Mouse (Mus musculus): ENCODE results near the gene Hist1h2ah.

The Hist1h2ah gene

DNA sequence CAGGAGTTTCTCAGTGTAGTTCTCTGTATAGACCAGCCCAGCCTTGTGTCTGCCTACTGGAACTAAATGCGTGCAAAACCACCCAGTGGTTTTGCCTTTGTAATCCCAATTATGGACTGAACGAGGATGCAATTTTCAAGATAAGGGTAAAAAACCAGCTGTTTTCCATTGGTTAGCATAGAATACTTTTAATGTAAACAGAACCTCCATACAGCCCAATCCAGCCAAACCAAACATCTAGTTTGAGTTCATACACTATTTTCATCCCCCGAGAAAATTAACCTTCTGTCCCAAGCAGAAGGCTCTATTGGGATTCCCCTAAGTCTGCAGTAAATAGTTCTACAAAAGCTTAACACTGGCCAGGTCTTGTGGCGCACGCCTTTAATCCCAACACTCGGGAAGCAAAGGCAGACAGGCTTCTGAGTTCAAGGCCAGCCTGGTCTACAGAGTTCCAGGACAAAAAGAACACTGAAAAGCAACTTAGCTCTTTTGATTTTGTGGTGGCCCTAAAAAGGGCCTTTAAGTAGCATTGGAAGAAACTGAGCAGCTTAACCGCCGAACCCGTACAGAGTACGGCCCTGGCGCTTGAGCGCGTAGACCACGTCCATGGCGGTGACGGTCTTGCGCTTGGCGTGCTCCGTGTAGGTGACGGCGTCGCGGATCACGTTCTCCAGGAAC, 5.2 kb upstream of the Hist1h2ah start:
- Histone ChIP-seq H3K9me3 (ENCODE audit: low read length) (no peaks in the 10 kb centered on the region), H3K4me1 (replicated peaks; ENCODE audit: low read depth, low read length) (peaks cover 52% of the 10 kb centered on the region), H3K27me3 (ENCODE audit: insufficient read depth, low read length) (no peaks in the 10 kb centered on the region), H3K4me3 (replicated peaks; ENCODE audit: low read length) (peak overlapping the region; percentile 80), H3K36me3 (ENCODE audit: insufficient read depth, low read length) (no peaks in the 10 kb centered on the region)
- TF ChIP-seq CTCF (conservative IDR thresholded peaks at IDR 0.05; ENCODE audit: low read length) (no peak), POU5F1 (IDR thresholded peaks at IDR 0.05; ENCODE audit: borderline replicate concordance, low read length) (no peak), NANOG (IDR thresholded peaks at IDR 0.05; ENCODE audit: borderline replicate concordance, low read length) (no peak)

DNA sequence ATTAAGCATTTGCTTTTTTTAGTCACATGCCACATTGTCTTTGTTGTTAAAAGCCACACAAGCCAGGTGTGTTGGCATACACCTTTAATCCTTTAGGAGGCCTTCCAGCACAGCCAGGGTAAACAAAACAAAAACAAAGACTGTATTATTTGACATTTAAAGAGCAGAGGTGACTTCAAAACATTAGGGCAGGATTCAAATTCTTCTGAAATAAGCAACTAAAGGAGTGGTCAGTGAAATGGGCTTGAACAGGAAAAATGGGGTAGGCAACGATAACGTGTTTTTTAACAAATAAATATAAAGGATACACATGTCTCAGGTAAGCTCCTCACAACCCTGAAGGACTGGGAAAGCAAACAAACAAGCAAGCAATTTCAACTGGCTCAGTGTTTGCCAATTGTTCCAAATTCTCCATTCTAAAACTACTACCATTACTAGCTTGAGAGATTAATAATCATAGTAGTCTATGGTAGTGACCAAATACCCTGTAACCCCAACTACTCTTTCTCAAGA, 4.6 kb upstream of the Hist1h2ah start:
- H3K9me3 ChIP-seq (ENCODE audit: low read length), result no peaks in the 10 kb centered on the region
- H3K4me1 ChIP-seq (replicated peaks; ENCODE audit: low read depth, low read length), result peaks cover 46% of the 10 kb centered on the region
- H3K4me3 ChIP-seq (replicated peaks; ENCODE audit: low read length), result peak overlapping the region; percentile 80
- no peaks in the 10 kb centered on the region for H3K36me3 ChIP-seq (ENCODE audit: insufficient read depth, low read length)
- no peaks in the 10 kb centered on the region for H3K27me3 ChIP-seq (ENCODE audit: insufficient read depth, low read length)
- TF ChIP-seq NANOG (IDR thresholded peaks at IDR 0.05; ENCODE audit: borderline replicate concordance, low read length) (no peak), CTCF (conservative IDR thresholded peaks at IDR 0.05; ENCODE audit: low read length) (no peak), POU5F1 (IDR thresholded peaks at IDR 0.05; ENCODE audit: borderline replicate concordance, low read length) (no peak)

DNA sequence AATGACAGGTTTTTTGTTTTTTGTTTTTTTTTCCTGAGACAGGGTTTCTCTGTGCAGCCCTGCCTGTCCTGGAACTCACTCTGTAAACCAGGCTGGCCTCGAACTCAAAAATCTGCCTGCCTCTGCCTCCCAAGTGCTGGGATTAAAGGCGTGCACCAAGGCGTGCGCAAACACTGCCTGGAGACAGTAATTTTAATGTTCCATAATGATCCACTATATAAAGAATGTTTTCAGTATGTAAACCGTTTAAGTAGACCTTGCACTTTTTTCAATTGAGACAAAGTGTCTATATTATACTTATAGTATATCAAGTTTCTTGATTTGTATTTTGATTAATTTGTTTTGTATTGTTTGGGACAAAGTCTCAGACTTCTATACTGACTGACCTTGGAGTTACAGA, 4.0 kb upstream of the Hist1h2ah start:
- no peaks in the 10 kb centered on the region for H3K27me3 ChIP-seq (ENCODE audit: insufficient read depth, low read length)
- H3K9me3 ChIP-seq (ENCODE audit: low read length), result no peaks in the 10 kb centered on the region
- H3K36me3 ChIP-seq (ENCODE audit: insufficient read depth, low read length), result no peaks in the 10 kb centered on the region
- peaks cover 41% of the 10 kb centered on the region for H3K4me1 ChIP-seq (replicated peaks; ENCODE audit: low read depth, low read length)
- H3K4me3 ChIP-seq (replicated peaks; ENCODE audit: low read length), result peak overlapping the region; percentile 80
- TF ChIP-seq NANOG (IDR thresholded peaks at IDR 0.05; ENCODE audit: borderline replicate concordance, low read length) (no peak), CTCF (conservative IDR thresholded peaks at IDR 0.05; ENCODE audit: low read length) (no peak), POU5F1 (IDR thresholded peaks at IDR 0.05; ENCODE audit: borderline replicate concordance, low read length) (no peak)

DNA sequence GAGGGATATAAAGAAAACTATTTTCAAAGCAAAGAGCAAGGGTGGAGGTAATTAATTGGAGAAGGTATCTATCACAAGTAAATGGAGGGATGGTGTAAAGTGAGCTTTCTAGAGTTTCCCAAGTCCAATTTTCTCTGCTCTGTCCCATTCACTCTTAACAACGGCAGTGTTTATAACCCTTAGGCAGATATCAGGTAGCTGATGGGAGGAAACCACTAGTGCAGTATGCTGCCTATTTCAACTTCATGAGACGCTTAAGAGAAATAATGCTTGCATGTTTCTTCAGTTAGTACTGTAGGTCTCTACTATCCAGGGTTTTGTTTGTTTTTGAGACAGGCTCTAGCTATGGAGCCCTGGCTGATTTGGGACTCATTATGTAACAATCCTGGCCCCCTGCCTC, 2.0 kb upstream of the Hist1h2ah start:
- Histone ChIP-seq H3K4me1 (replicated peaks; ENCODE audit: low read depth, low read length) (peaks cover 50% of the 10 kb centered on the region), H3K9me3 (ENCODE audit: low read length) (no peaks in the 10 kb centered on the region), H3K36me3 (ENCODE audit: insufficient read depth, low read length) (no peaks in the 10 kb centered on the region), H3K4me3 (replicated peaks; ENCODE audit: low read length) (0 out of 2 replicates have a peak overlapping the region, but pooled peaks have one; percentile 67), H3K27me3 (ENCODE audit: insufficient read depth, low read length) (no peaks in the 10 kb centered on the region)
- TF ChIP-seq CTCF (conservative IDR thresholded peaks at IDR 0.05; ENCODE audit: low read length) (no peak), POU5F1 (IDR thresholded peaks at IDR 0.05; ENCODE audit: borderline replicate concordance, low read length) (no peak), NANOG (IDR thresholded peaks at IDR 0.05; ENCODE audit: borderline replicate concordance, low read length) (no peak)

DNA sequence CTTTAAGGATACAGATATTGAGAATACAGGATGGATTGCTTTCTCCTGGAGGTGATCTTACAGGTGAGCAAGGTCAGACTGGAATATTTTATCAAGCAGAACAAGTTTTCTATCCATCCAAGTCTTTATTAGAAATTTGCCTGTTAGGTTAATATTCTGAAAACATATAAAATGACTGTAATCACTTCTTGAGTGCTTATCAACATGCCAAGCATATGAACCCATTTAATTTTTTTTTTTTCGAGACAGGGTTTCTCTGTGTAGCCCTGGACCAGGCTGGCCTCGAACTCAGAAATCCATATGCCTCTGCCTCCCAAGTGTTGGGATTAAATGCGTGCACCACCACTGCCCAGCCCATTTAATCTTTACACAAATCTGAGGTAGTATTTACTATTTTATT, 1.6 kb upstream of the Hist1h2ah start:
- H3K4me1 ChIP-seq (replicated peaks; ENCODE audit: low read depth, low read length), result peaks cover 50% of the 10 kb centered on the region
- no peak for TF ChIP-seq POU5F1 (IDR thresholded peaks at IDR 0.05; ENCODE audit: borderline replicate concordance, low read length)
- no peak for TF ChIP-seq NANOG (IDR thresholded peaks at IDR 0.05; ENCODE audit: borderline replicate concordance, low read length)
- no peak for TF ChIP-seq CTCF (conservative IDR thresholded peaks at IDR 0.05; ENCODE audit: low read length)
- H3K4me3 ChIP-seq (replicated peaks; ENCODE audit: low read length), result peak overlapping the region; percentile 67
- no peaks in the 10 kb centered on the region for H3K36me3 ChIP-seq (ENCODE audit: insufficient read depth, low read length)
- H3K27me3 ChIP-seq (ENCODE audit: insufficient read depth, low read length), result no peaks in the 10 kb centered on the region
- no peaks in the 10 kb centered on the region for H3K9me3 ChIP-seq (ENCODE audit: low read length)

DNA sequence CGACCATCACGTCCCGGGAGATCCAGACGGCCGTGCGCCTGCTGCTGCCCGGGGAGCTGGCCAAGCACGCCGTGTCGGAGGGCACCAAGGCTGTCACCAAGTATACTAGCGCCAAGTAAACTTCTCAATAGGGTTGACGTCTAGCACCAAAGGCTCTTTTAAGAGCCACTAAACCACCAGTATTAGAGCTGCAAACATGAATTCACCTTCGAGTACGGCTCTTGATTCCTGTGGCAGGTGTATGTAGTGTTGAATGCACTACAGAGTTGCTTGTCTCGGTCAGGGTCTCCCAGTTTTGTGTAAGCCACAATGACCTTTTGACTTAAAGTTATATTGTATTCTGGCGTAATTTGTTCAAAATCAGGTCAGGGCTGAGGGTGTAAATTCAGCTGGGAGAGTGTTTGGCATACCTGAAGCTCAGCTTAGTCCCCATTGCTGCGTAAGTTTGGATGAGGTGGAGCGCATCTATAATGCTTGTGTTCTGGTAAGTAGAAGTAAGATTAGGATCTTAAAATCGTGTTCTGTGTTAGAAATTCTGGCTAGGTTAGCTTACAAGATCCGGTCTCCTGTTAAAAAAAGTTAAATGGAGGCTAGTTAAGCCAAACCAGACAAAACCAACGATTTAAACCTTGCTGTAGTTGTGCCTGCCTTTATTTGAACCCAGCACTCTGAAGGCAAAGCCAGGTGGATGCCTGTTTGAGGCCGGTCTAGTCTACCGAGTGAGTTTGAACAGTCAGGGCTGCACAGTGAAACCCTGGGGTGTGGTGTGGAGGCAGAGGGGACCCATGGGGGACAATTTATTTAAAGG, 985 bp upstream of the Hist1h2ah start:
- Histone ChIP-seq H3K27me3 (ENCODE audit: insufficient read depth, low read length) (no peaks in the 10 kb centered on the region), H3K36me3 (ENCODE audit: insufficient read depth, low read length) (0 out of 2 replicates have a peak, but pooled peaks cover under 1% of the 10 kb centered on the region), H3K4me1 (replicated peaks; ENCODE audit: low read depth, low read length) (peaks cover 50% of the 10 kb centered on the region), H3K4me3 (replicated peaks; ENCODE audit: low read length) (peak overlapping the region; percentile 67), H3K9me3 (ENCODE audit: low read length) (no peaks in the 10 kb centered on the region)
- TF ChIP-seq CTCF (conservative IDR thresholded peaks at IDR 0.05; ENCODE audit: low read length), result no peak
- TF ChIP-seq POU5F1 (IDR thresholded peaks at IDR 0.05; ENCODE audit: borderline replicate concordance, low read length), result no peak
- TF ChIP-seq NANOG (IDR thresholded peaks at IDR 0.05; ENCODE audit: borderline replicate concordance, low read length), result no peak

DNA sequence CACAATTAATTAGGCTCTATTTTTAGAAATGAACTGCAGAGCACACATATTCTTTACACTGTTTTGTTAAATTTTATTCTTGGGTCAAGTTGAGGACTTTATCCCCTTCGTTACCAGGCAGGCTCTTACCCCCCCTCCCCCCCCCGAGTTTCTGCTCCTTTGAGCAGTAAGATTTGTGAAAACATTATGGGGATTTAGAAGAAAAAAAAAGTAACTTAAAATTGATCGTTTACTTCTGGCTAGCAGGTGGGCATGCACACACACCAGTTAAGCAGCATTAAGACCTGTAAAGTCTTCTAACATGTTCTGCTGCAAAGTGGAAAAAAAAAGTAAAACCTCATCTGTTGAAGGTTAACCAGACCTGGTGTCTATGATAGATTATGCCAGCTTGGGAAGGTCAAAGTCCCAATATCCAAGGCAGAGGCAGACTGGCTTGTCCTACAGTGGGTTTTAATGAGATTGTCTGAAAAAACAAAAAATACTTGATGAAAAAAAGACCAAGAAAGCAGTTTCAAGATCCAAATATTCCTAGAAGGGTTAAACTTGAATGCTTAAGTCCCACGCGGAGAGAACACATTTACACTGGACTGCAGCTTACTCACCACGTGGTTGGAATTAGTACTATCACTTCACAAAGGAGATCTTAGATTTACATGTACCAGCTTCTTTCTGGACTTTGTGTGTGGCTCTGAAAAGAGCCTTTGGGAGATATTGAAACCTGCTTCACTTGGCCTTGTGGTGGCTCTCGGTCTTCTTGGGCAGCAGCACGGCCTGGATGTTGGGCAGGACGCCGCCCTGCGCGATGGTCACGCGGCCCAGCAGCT, 713 bp downstream of the Hist1h2ah start:
- Histone ChIP-seq H3K27me3 (ENCODE audit: insufficient read depth, low read length) (no peaks in the 10 kb centered on the region), H3K4me3 (replicated peaks; ENCODE audit: low read length) (peak overlapping the region; percentile 77), H3K36me3 (ENCODE audit: insufficient read depth, low read length) (0 out of 2 replicates have a peak, but pooled peaks cover 3% of the 10 kb centered on the region), H3K4me1 (replicated peaks; ENCODE audit: low read depth, low read length) (peaks cover 55% of the 10 kb centered on the region), H3K9me3 (ENCODE audit: low read length) (no peaks in the 10 kb centered on the region)
- TF ChIP-seq CTCF (conservative IDR thresholded peaks at IDR 0.05; ENCODE audit: low read length) (no peak), NANOG (IDR thresholded peaks at IDR 0.05; ENCODE audit: borderline replicate concordance, low read length) (no peak), POU5F1 (IDR thresholded peaks at IDR 0.05; ENCODE audit: borderline replicate concordance, low read length) (no peak)

All from E14TG2a.4 (cell line).